ENCODE assay signal across 28 mouse cellular contexts in the genomic region with DNA sequence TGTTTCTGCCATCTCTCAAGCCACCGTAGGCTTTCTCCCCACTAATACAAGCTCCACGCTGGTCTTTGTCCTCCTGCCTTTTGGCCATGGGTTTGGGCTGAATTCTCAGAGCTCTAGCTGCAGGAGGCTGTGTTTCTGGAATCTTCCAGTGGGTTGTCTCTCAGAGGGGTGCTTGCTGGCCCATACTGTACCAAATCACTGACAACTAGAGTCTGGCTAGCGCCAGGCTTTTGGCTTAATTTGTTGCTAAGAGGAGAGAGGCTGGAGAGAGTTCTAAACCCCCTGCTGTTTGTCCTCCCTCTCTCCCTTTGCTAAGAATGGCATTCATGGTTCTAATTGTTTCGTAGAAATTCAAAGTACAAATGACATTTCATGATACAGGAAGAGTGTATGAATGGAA. TPM values are rescaled to one million over a fixed set of nuclear protein-coding genes. Genes with fewer than 3 reads are reported as not detected.
DNase-seq lines count a peak whose midpoint lies in the region; ATAC-seq and TF ChIP-seq lines count a peak whose summit lies in the region.
"Had no signal": no experiment of that assay in that cellular context is flagged by ENCODE, and none has a peak within 500 bp of the region (broad histone marks: within the 10 kb centered on the region; RNA-seq: fewer than 3 reads in every experiment).

No protein-coding gene starts in this region.

- no peak for ATAC-seq in forebrain, embryonic 15.5 days (replicated peaks)
- no peak for ATAC-seq in midbrain, postnatal 0 days (ENCODE audit: low FRiP score)
- ATAC-seq: CD4-positive, CD25-positive, alpha-beta regulatory T cell, adult 4 months had no signal

- H3K4me3 ChIP-seq in forebrain, embryonic 10.5 days = no peak overlapping the region
- H3K4me3 ChIP-seq in forebrain, embryonic 15.5 days = no peak overlapping the region
- H3K4me3 ChIP-seq in midbrain, postnatal 0 days (ENCODE audit: low read depth, low read length) = no peak overlapping the region
- H3K4me3 ChIP-seq: gastrocnemius, adult 2 months; heart, embryonic 15.5 days; liver, embryonic 13.5 days had no signal

- H3K4me1 ChIP-seq in forebrain, embryonic 10.5 days = peaks cover 27% of the 10 kb centered on the region
- H3K4me1 ChIP-seq in forebrain, embryonic 15.5 days = peaks cover 12% of the 10 kb centered on the region
- H3K4me1 ChIP-seq in midbrain, postnatal 0 days (ENCODE audit: insufficient read depth, low read length) = 0 out of 2 replicates have a peak, but pooled peaks cover 2% of the 10 kb centered on the region
- H3K4me1 ChIP-seq: liver, embryonic 13.5 days had no signal

- DNase-seq in forebrain, embryonic 10.5 days (ENCODE audit: extremely low spot score, low spot score) = no peak
- DNase-seq in left cerebral cortex, postnatal 4 days = peak; percentile 46
- no peak for DNase-seq in left cerebral cortex, adult 18-20 months (ENCODE audit: low spot score in 2 of 2)
- DNase-seq in brain, embryonic 14.5 days (ENCODE audit: low read depth) = peak; percentile 39
- peak; percentile 70 for DNase-seq in midbrain, postnatal 0 days (ENCODE audit: low spot score)
- no peak for DNase-seq in frontal cortex, postnatal 14 days (ENCODE audit: low spot score in 2 of 2)
- no peak for DNase-seq in embryo, embryonic 11 days
- DNase-seq: adrenal gland, postnatal 36 days; cerebellum, adult 11 months; cerebellum, postnatal 36 days; gastrocnemius, adult 2 months; heart, postnatal 36 days; kidney, postnatal 25 days; liver, embryonic 13.5 days; lung, adult 2 months; lung, postnatal 14 days; right cerebral cortex, postnatal 4 days; thymus, postnatal 14 days had no signal

- no peaks in the 10 kb centered on the region for H3K36me3 ChIP-seq in forebrain, embryonic 10.5 days (replicated peaks)
- H3K36me3 ChIP-seq in forebrain, embryonic 15.5 days = no peaks in the 10 kb centered on the region
- H3K36me3 ChIP-seq in midbrain, postnatal 0 days (ENCODE audit: insufficient read depth, low read length) = no peaks in the 10 kb centered on the region
- H3K36me3 ChIP-seq: heart, embryonic 15.5 days; liver, embryonic 13.5 days had no signal

- no peak overlapping the region for H3K9ac ChIP-seq in forebrain, embryonic 15.5 days (replicated peaks)
- no peak overlapping the region for H3K9ac ChIP-seq in midbrain, postnatal 0 days (replicated peaks; ENCODE audit: low read length, poor library complexity, severe bottlenecking)
- H3K9ac ChIP-seq: heart, embryonic 15.5 days; liver, embryonic 13.5 days had no signal

- no peaks in the 10 kb centered on the region for H3K27me3 ChIP-seq in forebrain, embryonic 10.5 days (ENCODE audit: poor library complexity, severe bottlenecking)
- H3K27me3 ChIP-seq in forebrain, embryonic 15.5 days = no peaks in the 10 kb centered on the region
- H3K27me3 ChIP-seq in midbrain, postnatal 0 days (ENCODE audit: insufficient read depth, low read length) = no peaks in the 10 kb centered on the region
- H3K27me3 ChIP-seq: liver, embryonic 13.5 days had no signal

- H3K4me2 ChIP-seq in forebrain, embryonic 15.5 days (replicated peaks) = no peak overlapping the region
- H3K4me2 ChIP-seq in midbrain, postnatal 0 days (ENCODE audit: low read depth, low read length, poor library complexity, severe bottlenecking) = no peak overlapping the region
- H3K4me2 ChIP-seq: heart, embryonic 15.5 days; liver, embryonic 13.5 days had no signal

- 0 out of 2 replicates have a peak overlapping the region, but pooled peaks have one; percentile 48 for H3K27ac ChIP-seq in forebrain, embryonic 10.5 days
- H3K27ac ChIP-seq in forebrain, embryonic 15.5 days (replicated peaks) = no peak overlapping the region
- peak overlapping the region; percentile 18; the same call in 1 of the 2 replicates for H3K27ac ChIP-seq in midbrain, postnatal 0 days (ENCODE audit: low read depth, low read length)
- H3K27ac ChIP-seq: gastrocnemius, adult 2 months; heart, embryonic 15.5 days; liver, embryonic 13.5 days had no signal

- TF ChIP-seq CTCF in brain, embryonic 14.5 days (IDR thresholded peaks at IDR 0.05; ENCODE audit: borderline replicate concordance, extremely low read depth, insufficient read depth, insufficient read length) = no peak
- TF ChIP-seq CTCF in midbrain, postnatal 0 days (IDR thresholded peaks at IDR 0.05) = no peak

- intact Hi-C loops in left cerebral cortex, postnatal 4 days (cut with DNase I) = no loop called here

- no peaks in the 10 kb centered on the region for H3K9me3 ChIP-seq in forebrain, embryonic 10.5 days
- no peaks in the 10 kb centered on the region for H3K9me3 ChIP-seq in forebrain, embryonic 15.5 days
- no peaks in the 10 kb centered on the region for H3K9me3 ChIP-seq in midbrain, postnatal 0 days (ENCODE audit: low read length)
- H3K9me3 ChIP-seq: heart, embryonic 15.5 days; liver, embryonic 13.5 days had no signal

- 43% methylated on average over 4 of the region's 4 CpGs for WGBS in forebrain, embryonic 10.5 days
- WGBS in forebrain, embryonic 15.5 days = 22% methylated on average over 4 of the region's 4 CpGs
- 32% methylated on average over 4 of the region's 4 CpGs for WGBS in midbrain, postnatal 0 days

- TF ChIP-seq POLR2A in brain, embryonic 14.5 days (IDR thresholded peaks at IDR 0.05; ENCODE audit: borderline replicate concordance, extremely low read depth, insufficient read depth, insufficient read length, poor library complexity, severe bottlenecking) = no peak

RNA-seq across cellular contexts. Expression of a gene that starts 12.7 kb away (rescaled TPM):
- not detected in 2 replicates for polyA plus RNA-seq in forebrain, embryonic 10.5 days (2016; fragmentation: Nextera tagmentation; extraction: Ambion mirVana)
- not detected in 2 replicates for polyA plus RNA-seq in forebrain, embryonic 15.5 days (2015; fragmentation: Nextera tagmentation; extraction: Ambion mirVana)
- not detected for total RNA-seq in left cerebral cortex, postnatal 4 days (2021)
- under 1 TPM in 1 of 2 experiments, not detected in 1; 0.84 TPM for total RNA-seq in left cerebral cortex, adult 18-20 months (2021)
- 0.08 TPM in 1 of 2 replicates, not detected in the other for polyA plus RNA-seq in brain, embryonic 14.5 days (2012; rRNA removed)
- total RNA-seq in midbrain, postnatal 0 days (2014; rRNA removed) = not detected in 2 replicates
- polyA plus RNA-seq in midbrain, postnatal 0 days (2015; fragmentation: Nextera tagmentation; extraction: Ambion mirVana) = not detected in 2 replicates
- total RNA-seq: adrenal gland, postnatal 36 days; gastrocnemius, adult 2 months; heart, postnatal 36 days; megakaryocyte progenitor cell, adult 5-6 weeks had no signal
- polyA plus RNA-seq: CD4-positive, CD25-positive, alpha-beta regulatory T cell, adult 4 months; heart, embryonic 15.5 days; intestine, embryonic 14.5 days; kidney, embryonic 14.5 days; limb, embryonic 14.5 days; lung, adult 2 months; stomach, embryonic 14.5 days had no signal

RNA-seq across cellular contexts. Expression of a gene that starts 22.0 kb away (rescaled TPM):
- polyA plus RNA-seq in forebrain, embryonic 10.5 days (2016; fragmentation: Nextera tagmentation; extraction: Ambion mirVana) = 0.12 and 0.24 TPM in 2 replicates
- polyA plus RNA-seq in forebrain, embryonic 15.5 days (2015; fragmentation: Nextera tagmentation; extraction: Ambion mirVana) = 0.48 and 0.50 TPM in 2 replicates
- total RNA-seq in left cerebral cortex, postnatal 4 days (2021) = under 1 TPM in 1 of 2 experiments, not detected in 1; 0.22 TPM
- total RNA-seq in left cerebral cortex, adult 18-20 months (2021) = not detected
- 0.07 TPM in 1 of 2 replicates, not detected in the other for polyA plus RNA-seq in brain, embryonic 14.5 days (2012; rRNA removed)
- 0.27 TPM in 1 of 2 replicates, not detected in the other for total RNA-seq in midbrain, postnatal 0 days (2014; rRNA removed)
- polyA plus RNA-seq in midbrain, postnatal 0 days (2015; fragmentation: Nextera tagmentation; extraction: Ambion mirVana) = not detected in 2 replicates
- total RNA-seq: adrenal gland, postnatal 36 days; gastrocnemius, adult 2 months; heart, postnatal 36 days; left cerebral cortex, postnatal 25 days; megakaryocyte progenitor cell, adult 5-6 weeks had no signal
- polyA plus RNA-seq: CD4-positive, CD25-positive, alpha-beta regulatory T cell, adult 4 months; lung, adult 2 months had no signal

RNA-seq across cellular contexts. Expression of a gene that starts 52.9 kb away (rescaled TPM):
- not detected in 2 replicates for polyA plus RNA-seq in forebrain, embryonic 10.5 days (2016; fragmentation: Nextera tagmentation; extraction: Ambion mirVana)
- polyA plus RNA-seq in forebrain, embryonic 15.5 days (2015; fragmentation: Nextera tagmentation; extraction: Ambion mirVana) = 0.80 and 1.0 TPM in 2 replicates
- under 1 TPM in 1 of 2 experiments, not detected in 1; 0.44 TPM for total RNA-seq in left cerebral cortex, postnatal 4 days (2021)
- not detected for total RNA-seq in left cerebral cortex, adult 18-20 months (2021)
- polyA plus RNA-seq in brain, embryonic 14.5 days (2012; rRNA removed) = 0.14 and 0.62 TPM in 2 replicates
- not detected in 2 replicates for total RNA-seq in midbrain, postnatal 0 days (2014; rRNA removed)
- polyA plus RNA-seq in midbrain, postnatal 0 days (2015; fragmentation: Nextera tagmentation; extraction: Ambion mirVana) = 0.38 TPM in 1 of 2 replicates, not detected in the other
- total RNA-seq: adrenal gland, postnatal 36 days; gastrocnemius, adult 2 months; heart, postnatal 36 days; layer of hippocampus, adult 8-10 months; left cerebral cortex, postnatal 25 days; megakaryocyte progenitor cell, adult 5-6 weeks had no signal
- polyA plus RNA-seq: CD4-positive, CD25-positive, alpha-beta regulatory T cell, adult 4 months; stomach, embryonic 14.5 days had no signal

Comparison
In these comparisons a context has a peak if more than half of its experiments do, and no peak if none do; other contexts are left out.
1. DNase-seq: peak in left cerebral cortex, postnatal 4 days (single experiment), brain, embryonic 14.5 days (single experiment) and midbrain, postnatal 0 days (single experiment); none in forebrain, embryonic 10.5 days (single experiment), left cerebral cortex, adult 18-20 months (0 of 2), frontal cortex, postnatal 14 days (0 of 2) and embryo, embryonic 11 days (single experiment).